Mouse (Mus musculus): ENCODE results near the gene Tulp1.

DNA sequence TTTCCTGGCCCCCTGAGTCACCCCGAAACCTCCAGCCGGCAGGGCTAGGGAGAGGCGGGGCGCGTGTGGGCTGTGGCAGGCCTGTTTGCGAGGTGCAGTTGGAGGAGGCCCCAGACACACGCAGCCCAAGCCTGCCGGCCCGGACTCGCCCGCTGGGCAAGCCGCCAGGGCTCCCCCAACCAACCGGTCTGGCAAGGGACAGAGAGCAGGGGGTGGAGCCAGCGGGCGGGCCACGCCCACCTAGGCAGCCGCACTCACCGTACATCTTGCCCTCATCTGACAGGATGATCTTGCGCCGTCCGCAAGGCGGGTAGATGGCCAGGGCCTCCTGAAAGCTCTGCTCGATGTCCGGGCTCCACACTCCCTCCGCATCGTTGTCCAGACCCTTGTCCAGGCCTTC lies 23.9 kb downstream of the Tulp1 start:
- TF ChIP-seq CTCF (conservative IDR thresholded peaks at IDR 0.05; ENCODE audit: low read length) (no peak), POU5F1 (IDR thresholded peaks at IDR 0.05; ENCODE audit: borderline replicate concordance, low read length) (no peak)
